Mouse (Mus musculus) limb, embryonic 15.5 days (tissue): ENCODE measurements at regions not wholly inside any gene's neighbourhood (a gene's known extent, or its start where the extent isn't known, plus 50 kb on each side); places are given as distances from the start of the nearest gene placed in this dataset.

Experiments
- ATAC-seq: fragments of 200-750 bp; cut with Nextera tagmentation; 2 replicates; pipeline ENCODE4 v1.8.0; 2017; ENCODE audit warnings: low read depth, moderate TSS enrichment; ENCODE audit not compliant: insufficient number of reproducible peaks, low FRiP score, low TSS enrichment
- H3K27ac ChIP-seq: fragments of 300-500 bp; sonication (generic); 2 replicates; pipeline ENCODE4 v1.5.1; 2015; ENCODE audit warnings: moderate library complexity, mild to moderate bottlenecking, inconsistent platforms
- H3K27me3 ChIP-seq: fragments of 300-500 bp; sonication (generic); 2 replicates; pipeline ENCODE4 v1.6.1; 2015; ENCODE audit warnings: inconsistent platforms
- H3K36me3 ChIP-seq: fragments of 300-500 bp; sonication (generic); 2 replicates; pipeline ENCODE4 v1.6.1; 2015; ENCODE audit warnings: inconsistent platforms
- H3K4me1 ChIP-seq: fragments of 300-500 bp; sonication (generic); 2 replicates; pipeline ENCODE4 v1.6.1; 2015; ENCODE audit warnings: inconsistent platforms
- H3K4me2 ChIP-seq: fragments of 300-500 bp; sonication (generic); 2 replicates; pipeline ENCODE4 v1.6.1; 2015; ENCODE audit warnings: mild to moderate bottlenecking, inconsistent platforms
- H3K4me3 ChIP-seq: fragments of 300-500 bp; sonication (generic); 2 replicates; pipeline ENCODE4 v1.5.1; 2015; ENCODE audit warnings: mild to moderate bottlenecking, inconsistent platforms
- H3K9ac ChIP-seq: fragments of 300-500 bp; sonication (generic); 2 replicates; pipeline ENCODE4 v1.6.1; 2015; ENCODE audit warnings: inconsistent platforms
- H3K9me3 ChIP-seq: fragments of 300-500 bp; sonication (generic); 2 replicates; pipeline ENCODE4 v1.6.1; 2016; ENCODE audit warnings: inconsistent platforms
- WGBS: fragments of 180-500 bp; shearing (Covaris S2); methylation state at CpG from one replicate; pipeline ENCODE4 v1.1.7; 2015; 5-methylcytosine and 5-hydroxymethylcytosine counted together

DNA sequence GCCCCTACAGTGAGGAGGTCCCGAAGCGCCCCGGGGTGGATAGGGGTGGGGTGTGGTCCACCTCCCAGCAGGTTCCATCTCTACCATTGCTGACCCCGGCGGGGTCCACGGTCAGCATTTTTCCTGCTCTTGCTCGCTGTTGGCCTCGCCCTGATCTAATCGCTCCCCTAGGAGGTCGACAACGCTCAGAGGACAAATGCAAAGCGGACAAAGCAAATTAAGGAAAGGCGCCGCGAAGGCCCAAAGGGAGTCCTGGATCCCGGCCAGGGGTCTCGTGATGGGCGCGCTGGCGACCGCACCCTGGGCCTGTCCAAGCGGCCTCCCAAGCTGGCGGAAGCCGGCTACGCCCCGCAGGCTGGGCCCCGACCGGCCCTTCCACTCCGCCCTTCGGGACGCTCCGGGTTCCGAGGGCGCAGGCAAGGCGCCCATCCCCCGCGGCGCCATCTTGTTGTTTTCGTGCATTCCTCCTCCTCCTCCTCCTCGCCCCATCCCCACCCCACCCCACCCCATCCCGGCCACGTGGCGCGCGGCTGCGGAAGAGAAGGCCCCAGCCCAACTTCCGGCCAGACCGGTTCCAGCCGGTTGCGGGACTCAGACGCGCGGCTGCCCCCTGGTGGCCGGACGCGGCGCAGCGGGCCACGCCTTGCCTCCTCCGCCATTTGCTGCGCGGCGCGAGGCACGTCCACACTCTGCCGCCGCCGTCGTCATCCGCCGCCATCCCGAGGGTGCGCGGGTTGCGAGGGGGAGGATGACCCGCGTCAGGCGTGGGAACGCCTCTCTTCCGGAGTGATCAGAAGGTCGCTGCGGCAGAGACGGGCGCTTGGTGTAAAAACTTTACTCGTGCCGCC lies 76.5 kb upstream of the Chd2 start:
- peak overlapping the region; percentile 60 for H3K4me3 ChIP-seq
- H3K4me2 ChIP-seq: peak overlapping the region; percentile 55
- peak overlapping the region; percentile 93 for H3K9ac ChIP-seq
- WGBS: under 1% methylated on average over 72 of the region's 86 CpGs
- no peaks in the 10 kb centered on the region for H3K36me3 ChIP-seq
- peak; percentile 94 for ATAC-seq
- H3K4me1 ChIP-seq: peaks cover 28% of the 10 kb centered on the region
- H3K9me3 ChIP-seq: no peaks in the 10 kb centered on the region
- H3K27ac ChIP-seq: peak overlapping the region; percentile 100
- no peaks in the 10 kb centered on the region for H3K27me3 ChIP-seq

DNA sequence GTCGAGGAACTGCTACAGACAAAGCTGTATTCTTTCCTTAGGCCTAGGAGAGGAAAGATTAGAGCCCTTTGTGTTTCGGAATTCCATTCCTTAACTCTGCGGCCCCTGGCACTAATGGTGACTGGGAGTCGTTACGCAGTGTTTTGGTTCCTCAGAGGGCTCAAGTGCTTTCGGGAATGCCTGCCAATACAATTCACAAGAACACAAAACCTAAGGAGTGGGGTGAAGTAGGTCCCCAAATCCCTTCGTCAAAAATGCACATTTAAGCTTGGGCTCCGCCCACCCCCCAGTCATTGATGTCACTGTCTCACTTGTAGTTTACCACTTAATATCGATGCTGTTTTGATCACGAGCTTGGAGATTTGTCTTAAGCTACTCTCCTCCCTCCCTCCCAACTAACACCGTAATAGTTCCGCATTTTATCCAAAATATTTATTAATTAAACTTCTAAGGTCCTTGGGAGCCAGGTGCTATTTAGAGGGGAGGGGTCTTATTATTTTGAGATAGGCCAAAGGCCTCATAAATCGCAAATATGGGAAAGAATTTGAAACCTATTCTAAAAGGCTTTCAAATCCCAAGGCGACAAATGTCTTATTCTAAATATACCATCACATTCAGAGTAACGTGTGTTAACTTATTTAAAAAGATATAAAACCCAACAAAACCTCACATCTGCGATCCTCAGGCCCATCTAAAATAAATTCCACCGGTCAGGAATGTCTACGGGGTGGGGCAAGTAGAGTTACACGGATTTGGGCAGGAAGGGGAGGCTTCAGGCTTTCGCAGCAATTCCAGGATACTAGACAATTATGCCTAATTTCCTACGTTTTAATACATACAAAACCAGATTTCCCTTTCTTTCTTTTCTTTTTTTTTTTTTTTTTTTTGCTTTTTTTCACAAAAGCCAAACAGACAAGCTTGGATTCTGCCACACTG lies 75.6 kb upstream of the Chd2 start:
- Histone ChIP-seq H3K9me3 (no peaks in the 10 kb centered on the region), H3K9ac (peak overlapping the region; percentile 93), H3K4me3 (peak overlapping the region; percentile 60), H3K4me1 (peaks cover 31% of the 10 kb centered on the region), H3K27ac (peak overlapping the region; percentile 100), H3K4me2 (peak overlapping the region; percentile 55), H3K27me3 (no peaks in the 10 kb centered on the region), H3K36me3 (no peaks in the 10 kb centered on the region)
- WGBS: 1% methylated on average over 21 of the region's 21 CpGs
- no peak for ATAC-seq

GRCm38 (mm10) chr7:73616015-73616414 lies 74.4 kb upstream of the Chd2 start:
- peaks cover 31% of the 10 kb centered on the region for H3K4me1 ChIP-seq

GRCm38 (mm10) chr7:73614840-73615555 lies 73.4 kb upstream of the Chd2 start:
- Histone ChIP-seq H3K9ac (no peak overlapping the region), H3K4me2 (no peak overlapping the region), H3K9me3 (no peaks in the 10 kb centered on the region), H3K4me3 (no peak overlapping the region), H3K27ac (peak overlapping the region; percentile 58), H3K36me3 (no peaks in the 10 kb centered on the region), H3K4me1 (peaks cover 31% of the 10 kb centered on the region), H3K27me3 (no peaks in the 10 kb centered on the region)
- WGBS: 75% methylated on average over 8 of the region's 8 CpGs
- no peak for ATAC-seq

More at GRCm38 (mm10) chr7:73616015-73616414, 74.4 kb upstream of the Chd2 start:
- Histone ChIP-seq H3K36me3 (no peaks in the 10 kb centered on the region), H3K9me3 (no peaks in the 10 kb centered on the region), H3K4me3 (no peak overlapping the region), H3K9ac (no peak overlapping the region), H3K27ac (peak overlapping the region; percentile 100), H3K27me3 (no peaks in the 10 kb centered on the region), H3K4me2 (peak overlapping the region; percentile 10; the same call in 1 of the 2 replicates)
- 13% methylated on average over 11 of the region's 11 CpGs for WGBS
- ATAC-seq: no peak

DNA sequence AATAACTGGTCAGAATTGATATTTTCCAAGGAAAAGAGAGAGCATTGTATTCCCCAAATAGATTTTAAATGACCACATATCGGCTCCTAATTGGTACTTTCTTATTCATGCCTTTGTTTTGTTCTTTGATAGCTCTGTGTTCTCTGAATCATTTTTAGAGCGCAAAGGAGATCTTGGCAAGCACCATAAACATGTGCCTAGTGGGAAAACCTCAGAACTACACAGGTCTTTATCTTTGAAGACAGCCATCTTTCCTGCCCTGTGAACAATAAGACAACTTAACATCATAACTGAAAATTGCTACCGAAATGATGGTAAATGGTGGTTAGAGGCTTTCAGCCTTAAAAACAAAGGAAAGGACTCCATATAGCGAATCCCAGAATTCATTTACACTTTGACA lies 72.7 kb upstream of the Chd2 start:
- no peak for ATAC-seq
- no peaks in the 10 kb centered on the region for H3K9me3 ChIP-seq
- no peaks in the 10 kb centered on the region for H3K27me3 ChIP-seq
- no peak overlapping the region for H3K9ac ChIP-seq
- H3K4me1 ChIP-seq: peaks cover 31% of the 10 kb centered on the region
- H3K36me3 ChIP-seq: no peaks in the 10 kb centered on the region
- no peak overlapping the region for H3K4me2 ChIP-seq
- H3K4me3 ChIP-seq: no peak overlapping the region
- H3K27ac ChIP-seq: peak overlapping the region; percentile 58; the same call in 1 of the 2 replicates
- 84% methylated on average over 4 of the region's 4 CpGs for WGBS

- no peak overlapping the region for H3K9ac ChIP-seq
- no peaks in the 10 kb centered on the region for H3K9me3 ChIP-seq
- no peaks in the 10 kb centered on the region for H3K27me3 ChIP-seq
- no peak overlapping the region for H3K4me2 ChIP-seq
- peak overlapping the region; percentile 83 for H3K27ac ChIP-seq
- no peak overlapping the region for H3K4me3 ChIP-seq
- H3K36me3 ChIP-seq: no peaks in the 10 kb centered on the region
- H3K4me1 ChIP-seq: peaks cover 31% of the 10 kb centered on the region
- no peak for ATAC-seq
- WGBS: 29% methylated on average over 3 of the region's 3 CpGs
These were observed 71.1 kb upstream of the Chd2 start for GRCm38 (mm10) chr7:73612752-73613092.

DNA sequence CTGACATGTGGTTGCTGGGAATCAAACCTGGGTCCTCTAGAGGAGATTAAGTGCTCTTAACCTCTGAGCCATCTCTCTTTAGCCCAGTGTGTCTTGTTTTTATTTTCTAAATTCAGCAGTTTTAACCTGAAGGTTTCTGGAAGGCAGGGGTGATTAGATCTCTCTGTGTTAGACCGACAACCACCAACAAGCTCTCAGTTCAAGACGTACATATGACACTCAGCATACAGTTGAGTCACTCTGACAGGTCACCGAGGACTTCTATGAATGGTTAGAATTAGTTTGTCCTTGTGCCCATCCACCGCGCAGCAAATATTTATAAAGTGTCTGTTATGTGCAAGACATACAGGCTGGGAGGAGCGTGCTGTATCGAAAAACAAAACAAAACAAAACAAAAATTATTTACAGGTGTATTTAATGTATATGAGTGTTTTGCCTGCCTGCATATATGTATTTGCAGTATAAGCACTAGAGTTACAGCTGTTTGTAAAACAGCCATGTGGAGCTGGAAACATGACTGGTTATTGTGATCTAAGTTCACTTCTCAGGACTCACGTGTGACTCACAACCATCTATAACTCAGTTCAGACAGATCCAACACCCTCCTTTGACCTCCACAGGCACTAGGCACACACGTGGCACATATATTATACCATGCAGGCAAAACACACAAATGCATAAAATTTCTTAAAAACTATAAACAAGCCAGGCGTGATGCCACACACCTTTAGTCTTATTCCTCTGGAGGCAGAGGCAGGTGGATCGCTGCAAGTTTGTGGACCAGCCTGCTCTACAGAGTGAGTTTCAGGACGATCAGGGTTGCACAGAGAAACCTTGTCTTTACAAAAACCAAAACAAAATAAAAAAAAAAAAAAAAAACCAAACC lies 70.5 kb upstream of the Chd2 start:
- Histone ChIP-seq H3K27me3 (no peaks in the 10 kb centered on the region), H3K27ac (peak overlapping the region; percentile 83), H3K4me2 (no peak overlapping the region), H3K4me3 (no peak overlapping the region), H3K9ac (no peak overlapping the region), H3K9me3 (no peaks in the 10 kb centered on the region), H3K36me3 (no peaks in the 10 kb centered on the region), H3K4me1 (peaks cover 29% of the 10 kb centered on the region)
- no peak for ATAC-seq
- WGBS: 71% methylated on average over 12 of the region's 12 CpGs

DNA sequence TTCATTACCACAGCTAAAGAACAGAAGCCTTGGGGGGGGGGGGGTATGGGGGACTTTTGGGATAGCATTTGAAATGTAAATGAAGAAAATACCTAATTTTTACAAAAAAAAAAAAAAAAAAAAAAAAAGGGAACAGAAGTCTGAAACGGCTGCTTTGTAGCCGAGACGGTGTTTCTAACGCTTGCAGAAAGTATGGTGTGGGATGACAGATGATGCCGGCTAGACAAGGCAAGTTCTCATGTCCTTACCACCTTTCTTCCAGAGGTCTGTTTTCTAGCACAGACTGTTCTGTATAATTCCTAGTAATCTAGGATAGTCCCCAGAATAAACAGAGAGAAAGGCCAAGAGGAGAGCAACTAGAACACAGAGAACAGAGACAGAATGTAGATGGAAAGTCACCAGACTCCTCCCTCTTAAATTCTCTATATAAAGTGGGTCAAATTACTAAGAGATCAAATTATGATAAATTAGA lies 67.2 kb upstream of the Chd2 start:
- WGBS: 13% methylated on average over 5 of the region's 5 CpGs
- H3K36me3 ChIP-seq: no peaks in the 10 kb centered on the region
- H3K27me3 ChIP-seq: no peaks in the 10 kb centered on the region
- peak overlapping the region; percentile 45; the same call in 1 of the 2 replicates for H3K4me2 ChIP-seq
- H3K27ac ChIP-seq: peak overlapping the region; percentile 90
- ATAC-seq: no peak
- no peak overlapping the region for H3K9ac ChIP-seq
- peaks cover 14% of the 10 kb centered on the region for H3K4me1 ChIP-seq
- no peaks in the 10 kb centered on the region for H3K9me3 ChIP-seq
- no peak overlapping the region for H3K4me3 ChIP-seq

DNA sequence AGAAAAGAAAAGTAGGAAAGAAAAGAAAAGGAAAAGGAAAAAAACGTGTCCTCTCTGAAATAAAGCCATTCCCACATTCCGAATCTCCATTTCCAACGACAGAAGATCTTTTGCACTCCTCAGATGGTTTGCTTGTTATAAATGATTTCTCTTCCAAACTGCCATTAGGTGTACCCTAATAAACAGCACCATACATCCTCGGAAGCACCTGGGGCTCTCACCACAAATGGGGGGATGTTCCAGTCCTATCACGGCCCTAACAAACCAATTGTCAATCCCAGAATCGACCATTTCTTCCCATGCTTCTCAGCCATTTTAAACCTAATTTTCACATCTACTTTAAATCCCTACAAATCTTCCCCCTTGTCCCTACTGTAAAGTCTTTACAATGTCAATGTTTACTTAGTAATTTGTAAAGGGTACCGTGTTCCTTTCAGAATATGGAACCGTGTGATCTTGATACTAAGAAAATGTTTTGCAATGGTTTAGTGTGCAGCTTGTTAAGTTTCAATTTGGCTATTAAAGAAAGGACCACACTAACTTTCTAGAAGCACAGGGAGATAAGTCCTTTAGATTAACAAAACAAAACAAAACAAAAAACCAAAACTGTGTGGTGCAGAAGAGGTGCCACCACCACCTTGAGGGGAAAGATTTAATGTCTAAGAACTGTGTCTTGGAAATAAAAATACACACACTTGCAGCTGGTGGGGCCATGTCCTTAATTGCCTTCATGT lies 66.6 kb upstream of the Chd2 start:
- H3K27me3 ChIP-seq: no peaks in the 10 kb centered on the region
- H3K4me1 ChIP-seq: peaks cover 8% of the 10 kb centered on the region
- no peaks in the 10 kb centered on the region for H3K9me3 ChIP-seq
- no peaks in the 10 kb centered on the region for H3K36me3 ChIP-seq
- 19% methylated on average over 8 of the region's 8 CpGs for WGBS
- ATAC-seq: no peak
- peak overlapping the region; percentile 45 for H3K4me2 ChIP-seq
- H3K27ac ChIP-seq: peak overlapping the region; percentile 90
- H3K9ac ChIP-seq: peak overlapping the region; percentile 35; the same call in 1 of the 2 replicates
- 0 out of 2 replicates have a peak overlapping the region, but pooled peaks have one; percentile 36 for H3K4me3 ChIP-seq

- Histone ChIP-seq H3K27ac (peak overlapping the region; percentile 90), H3K4me1 (peaks cover 4% of the 10 kb centered on the region), H3K9ac (peak overlapping the region; percentile 31), H3K9me3 (no peaks in the 10 kb centered on the region), H3K36me3 (no peaks in the 10 kb centered on the region), H3K27me3 (no peaks in the 10 kb centered on the region), H3K4me2 (peak overlapping the region; percentile 45), H3K4me3 (peak overlapping the region; percentile 36)
- ATAC-seq: no peak
- WGBS: 4% methylated on average over 11 of the region's 11 CpGs
These were observed 65.9 kb upstream of the Chd2 start for GRCm38 (mm10) chr7:73607450-73608005.
